ENCODE assay signal across 9 mouse cellular contexts in the genomic region with DNA sequence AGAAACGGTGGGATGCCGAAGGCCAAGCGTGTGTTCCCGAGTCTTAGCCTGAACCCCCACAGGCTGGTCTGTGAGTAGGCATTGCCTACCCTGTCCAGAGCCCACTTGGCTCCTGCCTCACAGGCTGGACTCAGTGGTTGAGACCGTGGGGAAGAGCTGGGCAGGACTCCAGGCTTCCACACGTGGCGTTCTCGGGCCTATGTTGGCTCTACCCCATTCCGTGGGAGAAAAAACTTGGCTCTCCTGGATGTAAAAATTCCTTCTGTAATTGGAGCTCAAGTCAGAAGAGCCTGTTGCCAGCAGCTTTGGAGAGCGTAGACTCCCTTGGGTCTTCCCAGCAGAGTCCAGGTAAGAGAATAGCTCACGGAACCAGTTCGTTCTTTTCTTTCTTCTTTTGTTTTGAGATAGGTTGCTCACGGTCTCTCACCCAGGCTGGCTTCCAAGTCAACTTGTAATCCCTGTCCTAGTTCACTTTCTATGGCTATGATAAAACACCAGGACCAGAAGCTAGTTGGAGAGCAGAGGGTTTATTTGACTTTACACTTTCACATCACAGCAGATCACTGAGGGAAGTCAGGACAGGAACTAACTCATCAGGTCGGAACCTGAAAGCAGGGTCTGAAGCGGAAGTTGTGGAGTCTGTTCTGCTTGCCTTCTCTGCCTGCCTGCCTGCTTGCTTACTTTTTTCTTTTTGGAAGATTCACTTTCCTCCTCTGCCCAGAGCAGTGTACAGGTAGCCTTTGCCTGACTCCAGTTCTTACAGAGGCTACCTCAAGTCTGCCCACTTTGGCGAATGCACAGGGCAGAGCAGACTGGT. TPM values are rescaled to one million over a fixed set of nuclear protein-coding genes. Genes with fewer than 3 reads are reported as not detected.
DNase-seq lines count a peak whose midpoint lies in the region; ATAC-seq lines count a peak whose summit lies in the region.
"Had no signal": no experiment of that assay in that cellular context is flagged by ENCODE, and none has a peak within 500 bp of the region (broad histone marks: within the 10 kb centered on the region; RNA-seq: fewer than 3 reads in every experiment).

No protein-coding gene starts in this region.

- H3K4me2 ChIP-seq in midbrain, embryonic 11.5 days: no peak overlapping the region
- no peak overlapping the region for H3K4me2 ChIP-seq in midbrain, embryonic 15.5 days
- no peak overlapping the region for H3K4me2 ChIP-seq in midbrain, embryonic 16.5 days (ENCODE audit: low read length)

- H3K27ac ChIP-seq in midbrain, embryonic 11.5 days (ENCODE audit: low read depth, low read length): no peak overlapping the region
- H3K27ac ChIP-seq in midbrain, embryonic 15.5 days: no peak overlapping the region
- H3K27ac ChIP-seq in midbrain, embryonic 16.5 days (ENCODE audit: low read length): no peak overlapping the region

- ATAC-seq in midbrain, embryonic 11.5 days (ENCODE audit: low FRiP score): no peak
- no peak for ATAC-seq in midbrain, embryonic 15.5 days (replicated peaks)
- no peak for ATAC-seq in midbrain, embryonic 16.5 days

- no peak overlapping the region for H3K4me3 ChIP-seq in midbrain, embryonic 11.5 days (ENCODE audit: low read depth, low read length)
- H3K4me3 ChIP-seq in midbrain, embryonic 15.5 days: no peak overlapping the region
- H3K4me3 ChIP-seq in midbrain, embryonic 16.5 days (ENCODE audit: low read depth, low read length): no peak overlapping the region

- intact Hi-C loops in heart, postnatal 10 days (cut with DNase I): no loop called here

- H3K9me3 ChIP-seq in midbrain, embryonic 11.5 days (ENCODE audit: control insufficient read depth, low read length): no peaks in the 10 kb centered on the region
- H3K9me3 ChIP-seq in midbrain, embryonic 15.5 days: no peaks in the 10 kb centered on the region
- H3K9me3 ChIP-seq in midbrain, embryonic 16.5 days (replicated peaks; ENCODE audit: control insufficient read depth, low read length, poor library complexity, severe bottlenecking): no peaks in the 10 kb centered on the region

- no peaks in the 10 kb centered on the region for H3K36me3 ChIP-seq in midbrain, embryonic 11.5 days (ENCODE audit: control insufficient read depth, insufficient read depth, low read length)
- no peaks in the 10 kb centered on the region for H3K36me3 ChIP-seq in midbrain, embryonic 15.5 days (replicated peaks)
- H3K36me3 ChIP-seq in splenic B cell, adult 2 months (ENCODE audit: control insufficient read depth, insufficient read depth, low read length, poor library complexity, severe bottlenecking): no peaks in the 10 kb centered on the region
- H3K36me3 ChIP-seq in midbrain, embryonic 16.5 days (ENCODE audit: control insufficient read depth, insufficient read depth, low read length): no peaks in the 10 kb centered on the region

- H3K4me1 ChIP-seq in midbrain, embryonic 11.5 days (ENCODE audit: control insufficient read depth, insufficient read depth, low read length): no peaks in the 10 kb centered on the region
- no peaks in the 10 kb centered on the region for H3K4me1 ChIP-seq in midbrain, embryonic 15.5 days
- no peaks in the 10 kb centered on the region for H3K4me1 ChIP-seq in midbrain, embryonic 16.5 days (ENCODE audit: control insufficient read depth, insufficient read depth, low read length)

- 90% methylated on average over 16 of the region's 16 CpGs for WGBS in midbrain, embryonic 11.5 days
- 84% methylated on average over 16 of the region's 16 CpGs for WGBS in midbrain, embryonic 15.5 days
- 83% methylated on average over 16 of the region's 16 CpGs for WGBS in midbrain, embryonic 16.5 days

- DNase-seq in cerebellum, postnatal 14 days: peak; percentile 33 to 42
- DNase-seq in cerebellum, adult 9-11 months: no peak
- peak; percentile 69 for DNase-seq in midbrain, embryonic 11.5 days (ENCODE audit: low spot score, missing footprints)
- peak; percentile 50 to 54 for DNase-seq in heart, postnatal 10 days
- DNase-seq in splenic B cell, adult 2 months (ENCODE audit: low read depth, low spot score): peak; percentile 66
- no peak for DNase-seq in kidney, adult 18-20 months
- DNase-seq: kidney, adult 8-10 months had no signal

- H3K27me3 ChIP-seq in midbrain, embryonic 11.5 days (ENCODE audit: control insufficient read depth, insufficient read depth, low read length): no peaks in the 10 kb centered on the region
- no peaks in the 10 kb centered on the region for H3K27me3 ChIP-seq in midbrain, embryonic 15.5 days (replicated peaks)
- H3K27me3 ChIP-seq in splenic B cell, adult 2 months (ENCODE audit: control insufficient read depth, insufficient read depth, low read length, poor library complexity, severe bottlenecking): no peaks in the 10 kb centered on the region
- H3K27me3 ChIP-seq in midbrain, embryonic 16.5 days (ENCODE audit: control insufficient read depth, insufficient read depth, low read depth, low read length): no peaks in the 10 kb centered on the region

- H3K9ac ChIP-seq in midbrain, embryonic 11.5 days (ENCODE audit: low read length): no peak overlapping the region
- H3K9ac ChIP-seq in midbrain, embryonic 15.5 days: no peak overlapping the region
- no peak overlapping the region for H3K9ac ChIP-seq in midbrain, embryonic 16.5 days (ENCODE audit: low read depth, low read length)

RNA-seq across cellular contexts. Expression of a gene that starts 6.9 kb away (rescaled TPM):
- 1.5 and 1.6 TPM in 2 replicates for polyA plus RNA-seq in midbrain, embryonic 11.5 days (2014; fragmentation: Nextera tagmentation; extraction: Ambion mirVana)
- polyA plus RNA-seq in midbrain, embryonic 15.5 days (2015; fragmentation: Nextera tagmentation; extraction: Ambion mirVana): 14.3 and 15.7 TPM in 2 replicates
- 10 to 100 TPM; 24.8 to 26.4 TPM for total RNA-seq in heart, postnatal 10 days (2021)
- polyA plus RNA-seq in midbrain, embryonic 16.5 days (2015; fragmentation: Nextera tagmentation; extraction: Ambion mirVana): 8.7 and 12.8 TPM in 2 replicates

RNA-seq across cellular contexts. Expression of a gene that starts 29.5 kb away (rescaled TPM):
- 728 and 743 TPM in 2 replicates for polyA plus RNA-seq in midbrain, embryonic 11.5 days (2014; fragmentation: Nextera tagmentation; extraction: Ambion mirVana)
- 484 and 504 TPM in 2 replicates for polyA plus RNA-seq in midbrain, embryonic 15.5 days (2015; fragmentation: Nextera tagmentation; extraction: Ambion mirVana)
- 100 to 1,000 TPM; 176 to 187 TPM for total RNA-seq in heart, postnatal 10 days (2021)
- polyA plus RNA-seq in midbrain, embryonic 16.5 days (2015; fragmentation: Nextera tagmentation; extraction: Ambion mirVana): 484 and 516 TPM in 2 replicates

RNA-seq across cellular contexts. Expression of a gene that starts 29.5 kb away (rescaled TPM):
- polyA plus RNA-seq in midbrain, embryonic 11.5 days (2014; fragmentation: Nextera tagmentation; extraction: Ambion mirVana): 14.0 and 14.6 TPM in 2 replicates
- polyA plus RNA-seq in midbrain, embryonic 15.5 days (2015; fragmentation: Nextera tagmentation; extraction: Ambion mirVana): 9.2 and 10.6 TPM in 2 replicates
- total RNA-seq in heart, postnatal 10 days (2021): 10 to 100 TPM; 15.3 to 16.4 TPM
- polyA plus RNA-seq in midbrain, embryonic 16.5 days (2015; fragmentation: Nextera tagmentation; extraction: Ambion mirVana): 8.2 and 9.3 TPM in 2 replicates

RNA-seq across cellular contexts. Expression of a gene that starts 41.3 kb away (rescaled TPM):
- 53.9 and 55.9 TPM in 2 replicates for polyA plus RNA-seq in midbrain, embryonic 11.5 days (2014; fragmentation: Nextera tagmentation; extraction: Ambion mirVana)
- 86.5 and 96.9 TPM in 2 replicates for polyA plus RNA-seq in midbrain, embryonic 15.5 days (2015; fragmentation: Nextera tagmentation; extraction: Ambion mirVana)
- total RNA-seq in heart, postnatal 10 days (2021): 100 to 1,000 TPM; 100 to 109 TPM
- 99.8 and 106 TPM in 2 replicates for polyA plus RNA-seq in midbrain, embryonic 16.5 days (2015; fragmentation: Nextera tagmentation; extraction: Ambion mirVana)

Comparison
In these comparisons a context has a peak if more than half of its experiments do, and no peak if none do; other contexts are left out.
1. DNase-seq: peak in cerebellum, postnatal 14 days (2 of 2), midbrain, embryonic 11.5 days (single experiment), heart, postnatal 10 days (2 of 2) and splenic B cell, adult 2 months (single experiment); none in cerebellum, adult 9-11 months (single experiment) and kidney, adult 18-20 months (single experiment).